Mouse (Mus musculus): Measurements from ENCODE around the gene Pknox2. TPM values are rescaled to one million over a fixed set of nuclear protein-coding genes. Genes with fewer than 3 reads are reported as not detected.

Gene Pknox2
- polyA plus RNA-seq, 2 experiments: 7.3 to 14.5 TPM

DNA sequence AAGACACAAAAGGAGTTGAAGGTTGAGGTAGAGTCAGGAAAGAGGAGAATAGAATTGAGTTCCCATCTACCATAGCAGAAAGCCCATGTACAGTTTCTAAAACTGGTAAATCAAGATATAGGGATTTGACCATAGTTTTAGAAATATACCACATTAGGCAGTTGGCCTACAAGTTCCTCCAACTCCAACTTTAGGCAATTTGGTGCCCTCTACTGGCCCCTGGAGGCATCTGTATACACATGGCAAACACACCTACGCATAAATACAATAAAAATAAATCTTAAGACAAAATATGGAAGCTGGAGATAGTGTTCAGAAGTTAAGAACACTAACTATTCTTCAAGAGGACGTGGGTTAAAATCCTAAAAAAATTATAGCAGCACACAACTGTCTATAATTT lies 19.7 kb upstream of the Pknox2 start:
- Histone ChIP-seq H3K36me3 (ENCODE audit: control insufficient read depth, insufficient read depth, low read length) (no peaks in the 10 kb centered on the region), H3K4me1 (ENCODE audit: control insufficient read depth, insufficient read depth, low read length) (no peaks in the 10 kb centered on the region), H3K4me3 (replicated peaks; ENCODE audit: low read length) (no peak overlapping the region), H3K27ac (replicated peaks; ENCODE audit: low read depth, low read length) (no peak overlapping the region), H3K9ac (ENCODE audit: low read depth, low read length, severe bottlenecking) (no peak overlapping the region), H3K9me3 (ENCODE audit: control insufficient read depth, low read length) (no peaks in the 10 kb centered on the region), H3K4me2 (replicated peaks; ENCODE audit: low read depth, low read length, severe bottlenecking) (no peak overlapping the region), H3K27me3 (ENCODE audit: control insufficient read depth, insufficient read depth, low read length) (no peaks in the 10 kb centered on the region)
- 80% methylated on average over 2 of the region's 2 CpGs for WGBS
- DNase-seq (ENCODE audit: low spot score): no peak
- no peak for TF ChIP-seq POLR2A (IDR thresholded peaks at IDR 0.05; ENCODE audit: borderline replicate concordance, extremely low read depth, insufficient read depth, insufficient read length)
- no peak for ATAC-seq (ENCODE audit: low FRiP score, low read depth)

- 71% methylated on average over 2 of the region's 2 CpGs for WGBS
- no peak for ATAC-seq (ENCODE audit: low FRiP score, low read depth)
- Histone ChIP-seq H3K4me2 (replicated peaks; ENCODE audit: low read depth, low read length, severe bottlenecking) (no peak overlapping the region), H3K4me3 (replicated peaks; ENCODE audit: low read length) (no peak overlapping the region), H3K9ac (ENCODE audit: low read depth, low read length, severe bottlenecking) (no peak overlapping the region), H3K36me3 (ENCODE audit: control insufficient read depth, insufficient read depth, low read length) (no peaks in the 10 kb centered on the region), H3K27me3 (ENCODE audit: control insufficient read depth, insufficient read depth, low read length) (peaks cover 5% of the 10 kb centered on the region; the same call in 1 of the 2 replicates), H3K27ac (replicated peaks; ENCODE audit: low read depth, low read length) (no peak overlapping the region), H3K4me1 (ENCODE audit: control insufficient read depth, insufficient read depth, low read length) (no peaks in the 10 kb centered on the region), H3K9me3 (ENCODE audit: control insufficient read depth, low read length) (no peaks in the 10 kb centered on the region)
- no peak for TF ChIP-seq POLR2A (IDR thresholded peaks at IDR 0.05; ENCODE audit: borderline replicate concordance, extremely low read depth, insufficient read depth, insufficient read length)
- DNase-seq (ENCODE audit: low spot score): no peak
Observed at GRCm38 (mm10) chr9:37160686-37161085, 13.5 kb upstream of the Pknox2 start.

DNA sequence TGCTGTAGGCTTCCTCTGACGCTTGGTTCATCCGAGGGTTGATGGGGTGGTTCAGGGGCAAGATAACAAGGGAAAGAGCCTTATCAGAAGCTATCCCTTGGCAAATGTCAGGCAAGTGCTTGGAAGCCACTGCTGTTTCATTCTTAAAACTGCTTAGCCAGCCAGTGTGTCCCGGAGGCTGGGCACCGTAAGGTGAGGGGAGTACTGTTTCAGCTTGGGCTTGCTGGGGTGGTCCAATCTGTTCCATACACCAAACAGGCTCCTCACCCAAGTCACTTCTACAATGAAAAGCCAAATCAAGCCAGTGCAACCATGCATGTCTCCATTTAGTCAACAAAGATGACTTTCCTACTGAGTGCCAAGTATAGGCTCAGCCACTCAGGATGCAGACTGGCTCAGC lies 679 bp upstream of the Pknox2 start:
- no peak for TF ChIP-seq POLR2A (IDR thresholded peaks at IDR 0.05; ENCODE audit: borderline replicate concordance, extremely low read depth, insufficient read depth, insufficient read length)
- WGBS: 61% methylated on average over 4 of the region's 4 CpGs

GRCm38 (mm10) chr9:37146603-37147358 lies 426 bp downstream of the Pknox2 start:
- Histone ChIP-seq H3K4me1 (ENCODE audit: control insufficient read depth, insufficient read depth, low read length) (peaks cover 29% of the 10 kb centered on the region), H3K9me3 (ENCODE audit: control insufficient read depth, low read length) (no peaks in the 10 kb centered on the region), H3K4me3 (replicated peaks; ENCODE audit: low read length) (peak overlapping the region; percentile 69), H3K27me3 (ENCODE audit: control insufficient read depth, insufficient read depth, low read length) (peaks cover 34% of the 10 kb centered on the region), H3K9ac (ENCODE audit: low read depth, low read length, severe bottlenecking) (peak overlapping the region; percentile 83), H3K4me2 (replicated peaks; ENCODE audit: low read depth, low read length, severe bottlenecking) (peak overlapping the region; percentile 89), H3K36me3 (ENCODE audit: control insufficient read depth, insufficient read depth, low read length) (no peaks in the 10 kb centered on the region), H3K27ac (replicated peaks; ENCODE audit: low read depth, low read length) (peak overlapping the region; percentile 90)
- WGBS: under 1% methylated on average over 30 of the region's 75 CpGs
- DNase-seq (ENCODE audit: low spot score) (no peak), ATAC-seq (ENCODE audit: low FRiP score, low read depth) (peak; percentile 82)
- no peak for TF ChIP-seq POLR2A (IDR thresholded peaks at IDR 0.05; ENCODE audit: borderline replicate concordance, extremely low read depth, insufficient read depth, insufficient read length)

More for the DNA sequence above, 679 bp upstream of the Pknox2 start:
- DNase-seq (ENCODE audit: low spot score): no peak
- Histone ChIP-seq H3K36me3 (ENCODE audit: control insufficient read depth, insufficient read depth, low read length) (no peaks in the 10 kb centered on the region), H3K4me2 (replicated peaks; ENCODE audit: low read depth, low read length, severe bottlenecking) (no peak overlapping the region), H3K27ac (replicated peaks; ENCODE audit: low read depth, low read length) (no peak overlapping the region), H3K9ac (ENCODE audit: low read depth, low read length, severe bottlenecking) (no peak overlapping the region), H3K4me3 (replicated peaks; ENCODE audit: low read length) (no peak overlapping the region), H3K9me3 (ENCODE audit: control insufficient read depth, low read length) (no peaks in the 10 kb centered on the region), H3K27me3 (ENCODE audit: control insufficient read depth, insufficient read depth, low read length) (peaks cover 28% of the 10 kb centered on the region), H3K4me1 (ENCODE audit: control insufficient read depth, insufficient read depth, low read length) (peaks cover 20% of the 10 kb centered on the region)
- ATAC-seq (ENCODE audit: low FRiP score, low read depth): no peak

DNA sequence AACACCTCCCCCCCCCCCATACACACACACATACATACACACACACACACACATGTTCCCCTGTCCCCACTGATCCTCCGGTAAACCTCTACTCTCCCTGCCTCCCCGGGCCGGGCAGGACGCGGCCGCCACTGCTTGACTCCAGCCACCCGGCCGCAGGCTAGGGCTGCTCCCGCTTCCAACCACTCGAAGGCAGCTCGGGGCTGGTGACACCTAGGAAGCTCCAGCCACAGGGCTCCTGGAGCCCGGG lies 929 bp downstream of the Pknox2 start:
- Histone ChIP-seq H3K4me3 (replicated peaks; ENCODE audit: low read length) (peak overlapping the region; percentile 69), H3K4me2 (replicated peaks; ENCODE audit: low read depth, low read length, severe bottlenecking) (peak overlapping the region; percentile 89), H3K27me3 (ENCODE audit: control insufficient read depth, insufficient read depth, low read length) (peaks cover 35% of the 10 kb centered on the region), H3K4me1 (ENCODE audit: control insufficient read depth, insufficient read depth, low read length) (peaks cover 34% of the 10 kb centered on the region), H3K9ac (ENCODE audit: low read depth, low read length, severe bottlenecking) (peak overlapping the region; percentile 83), H3K27ac (replicated peaks; ENCODE audit: low read depth, low read length) (peak overlapping the region; percentile 90), H3K36me3 (ENCODE audit: control insufficient read depth, insufficient read depth, low read length) (no peaks in the 10 kb centered on the region), H3K9me3 (ENCODE audit: control insufficient read depth, low read length) (no peaks in the 10 kb centered on the region)
- DNase-seq (ENCODE audit: low spot score): no peak
- no peak for TF ChIP-seq POLR2A (IDR thresholded peaks at IDR 0.05; ENCODE audit: borderline replicate concordance, extremely low read depth, insufficient read depth, insufficient read length)
- WGBS: 2% methylated on average over 12 of the region's 12 CpGs
- ATAC-seq (ENCODE audit: low FRiP score, low read depth): peak; percentile 13; the same call in 1 of the 2 replicates

All from limb, embryonic 14.5 days (tissue).